Mouse (Mus musculus): Measurements from ENCODE around the gene Mrpl1. TPM values are rescaled to one million over a fixed set of nuclear protein-coding genes. Genes with fewer than 3 reads are reported as not detected.

Gene Mrpl1
- total RNA-seq, 2 experiments from 2014 or later: 13.8 to 15.8 TPM

DNA sequence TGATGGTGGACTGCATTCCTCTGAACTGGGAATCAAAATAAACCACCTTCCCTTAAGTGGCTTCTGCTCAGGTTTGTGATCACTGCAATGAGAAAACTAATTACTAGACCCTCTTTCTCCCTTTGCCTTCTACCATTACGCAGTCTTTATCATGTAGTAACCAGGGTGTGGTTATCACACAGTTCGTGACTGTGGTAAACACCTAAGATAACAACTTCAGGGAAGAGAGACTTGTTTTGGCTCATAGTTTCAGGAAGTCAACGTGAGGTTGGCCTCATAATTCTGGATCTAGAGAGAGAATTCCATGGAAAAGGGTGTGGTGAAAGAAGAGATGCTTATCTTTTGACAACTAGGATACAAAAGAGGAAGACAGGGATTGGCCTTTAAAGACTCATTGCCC is 9.0 kb upstream of the Mrpl1 start:
- intact Hi-C loops (cut with DNase I): no loop called here
- no peak for DNase-seq (ENCODE audit: extremely low spot score in 1 of 2, low spot score in 2 of 2)

DNA sequence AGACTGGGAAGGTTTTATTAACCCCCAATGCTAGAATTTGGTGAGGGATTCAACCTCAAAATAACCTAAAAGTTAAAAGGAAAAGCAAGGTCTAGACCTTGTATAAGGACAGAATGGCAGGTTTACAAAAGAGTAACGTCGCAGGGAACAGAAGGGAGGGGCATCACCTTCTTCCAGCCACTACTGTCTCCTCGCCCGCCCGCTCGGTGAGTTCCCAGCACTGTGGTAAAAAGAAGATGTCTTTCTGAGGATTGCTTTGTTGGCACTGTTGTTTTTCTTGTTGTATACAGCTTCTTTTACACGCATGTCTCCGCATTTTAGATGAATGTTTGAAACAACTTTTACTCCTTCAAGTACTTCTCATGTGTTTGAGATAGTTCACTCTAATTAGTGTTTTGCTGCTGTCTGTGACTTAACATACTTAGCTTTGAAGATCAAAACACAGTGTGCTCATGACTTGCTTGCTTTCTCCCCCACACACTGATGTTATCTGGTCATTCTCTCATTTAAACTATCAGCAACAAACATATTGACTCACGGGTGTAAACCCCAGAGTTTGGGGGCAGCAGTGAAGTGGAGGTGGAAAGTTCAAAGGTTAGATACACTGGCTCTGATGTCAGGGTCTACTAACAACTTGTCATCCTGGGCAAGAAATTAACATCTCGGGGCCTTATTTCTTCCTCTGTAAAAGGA is 7.7 kb upstream of the Mrpl1 start:
- DNase-seq (ENCODE audit: extremely low spot score in 1 of 2, low spot score in 2 of 2): no peak
- intact Hi-C loops (cut with DNase I): no loop called here

DNA sequence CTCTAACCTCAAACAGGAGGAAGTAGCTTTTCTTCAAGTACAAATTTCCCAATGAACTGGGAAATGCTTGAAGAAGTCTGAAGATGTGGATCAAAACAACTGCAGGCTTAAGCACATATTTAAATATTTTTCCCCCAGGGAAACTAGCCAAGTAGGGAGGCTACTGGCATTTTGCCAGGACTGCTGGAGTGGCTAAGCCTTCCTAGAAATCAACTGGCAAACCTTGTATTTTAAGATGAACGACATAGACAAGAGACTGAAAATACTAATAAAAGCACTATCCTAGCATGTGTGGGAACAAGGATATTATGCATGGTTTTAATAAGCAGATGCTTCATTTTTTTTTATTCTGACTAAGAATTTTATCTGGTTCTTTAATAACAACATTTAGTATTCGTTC is 2.4 kb upstream of the Mrpl1 start:
- peak in 1 of 2 experiments; percentile 42 for DNase-seq (ENCODE audit: extremely low spot score in 1 of 2, low spot score in 2 of 2)
- intact Hi-C loops (cut with DNase I): no loop called here

DNA sequence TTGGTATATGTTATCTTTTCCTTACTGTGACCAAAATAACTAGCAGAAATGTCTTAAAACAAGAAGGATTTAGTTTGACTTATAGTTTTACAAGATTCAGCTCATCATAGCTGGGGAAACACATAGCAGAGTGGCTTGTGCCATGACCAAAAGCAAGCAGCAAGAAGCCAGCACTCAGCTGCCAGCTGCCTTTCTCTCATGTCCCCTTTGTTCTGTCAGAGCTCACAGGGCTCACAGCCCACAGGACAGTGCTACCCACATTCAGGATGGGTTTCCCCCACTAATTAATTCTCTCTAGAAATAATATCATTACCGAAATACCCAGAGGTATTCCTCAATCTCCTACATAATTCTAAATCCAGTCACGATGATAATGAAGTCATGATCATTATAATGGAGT is 1.8 kb upstream of the Mrpl1 start:
- intact Hi-C loops (cut with DNase I): no loop called here
- no peak for DNase-seq (ENCODE audit: extremely low spot score in 1 of 2, low spot score in 2 of 2)

DNA sequence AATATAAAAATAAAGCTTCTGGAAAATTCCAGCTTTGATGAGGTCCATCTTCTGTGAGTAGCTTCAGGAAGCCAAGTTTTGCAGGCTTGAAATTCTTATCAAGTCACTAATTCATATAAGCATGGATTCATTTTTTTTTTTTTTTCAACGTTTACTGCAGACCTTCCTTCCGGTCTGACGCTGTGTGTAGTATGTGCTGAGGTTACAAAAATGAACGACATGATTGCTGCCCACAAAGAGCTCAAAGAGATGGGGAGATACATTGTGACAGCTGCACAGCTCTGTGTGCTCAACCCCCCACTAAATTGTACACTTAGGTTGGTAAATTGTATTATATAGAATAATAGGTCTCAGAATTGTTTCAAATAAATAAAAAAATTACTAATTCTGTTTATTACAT is 750 bp upstream of the Mrpl1 start:
- DNase-seq (ENCODE audit: extremely low spot score in 1 of 2, low spot score in 2 of 2): no peak

GRCm38 (mm10) chr5:96209916-96210583 is 757 bp downstream of the Mrpl1 start:
- intact Hi-C loops (cut with DNase I): loop anchor here (1.0 kb wide), 1 partner anchor 49 kb away; no protein-coding TSS in a partner anchor
- DNase-seq (ENCODE audit: extremely low spot score in 1 of 2, low spot score in 2 of 2): peak; percentile 90 to 93

More for the DNA sequence above, 750 bp upstream of the Mrpl1 start:
- intact Hi-C loops (cut with DNase I): no loop called here

DNA sequence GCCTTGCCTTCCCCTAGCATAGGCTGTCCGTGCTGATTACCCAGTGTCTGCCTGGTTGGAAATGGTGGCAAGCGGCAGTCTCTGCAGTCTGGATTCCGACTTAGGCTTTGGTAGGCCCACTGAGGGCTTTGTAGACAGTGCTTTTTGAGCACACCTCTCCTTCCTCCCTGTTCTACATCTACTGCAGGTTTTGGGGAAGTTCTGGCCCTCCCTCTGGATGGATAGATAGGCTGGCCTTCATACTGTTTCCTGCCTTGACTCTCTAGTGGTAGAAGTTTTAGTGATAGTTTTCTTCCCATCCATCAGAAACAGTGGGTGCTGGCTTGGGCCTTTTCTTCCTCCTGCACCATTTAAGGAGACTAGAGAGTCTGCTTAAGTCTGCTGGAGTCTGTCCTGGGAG is 9.4 kb downstream of the Mrpl1 start:
- DNase-seq (ENCODE audit: extremely low spot score in 1 of 2, low spot score in 2 of 2): no peak
- intact Hi-C loops (cut with DNase I): no loop called here

GRCm38 (mm10) chr5:96219512-96219911 is 10.2 kb downstream of the Mrpl1 start:
- intact Hi-C loops (cut with DNase I): no loop called here
- DNase-seq (ENCODE audit: extremely low spot score in 1 of 2, low spot score in 2 of 2): no peak

DNA sequence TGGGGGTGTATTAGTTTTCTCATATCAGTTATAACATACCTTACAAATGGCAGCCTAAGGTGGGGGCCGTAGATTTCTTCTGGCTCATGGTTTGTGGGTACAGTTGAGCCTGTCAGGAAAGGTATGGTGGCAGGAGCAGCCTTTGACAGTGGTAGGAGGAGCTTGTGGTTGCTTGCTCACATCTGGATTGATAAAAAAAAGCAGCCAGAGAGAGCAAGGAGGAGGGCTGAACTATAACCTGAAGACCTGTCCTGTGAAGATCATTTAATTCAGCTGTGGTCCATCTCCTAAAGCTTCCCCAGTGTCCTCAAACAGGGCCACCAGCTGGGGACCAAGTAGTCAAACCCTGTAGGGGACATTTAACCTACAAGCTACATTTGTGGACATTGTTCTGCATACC is 12.0 kb downstream of the Mrpl1 start:
- intact Hi-C loops (cut with DNase I): no loop called here

DNA sequence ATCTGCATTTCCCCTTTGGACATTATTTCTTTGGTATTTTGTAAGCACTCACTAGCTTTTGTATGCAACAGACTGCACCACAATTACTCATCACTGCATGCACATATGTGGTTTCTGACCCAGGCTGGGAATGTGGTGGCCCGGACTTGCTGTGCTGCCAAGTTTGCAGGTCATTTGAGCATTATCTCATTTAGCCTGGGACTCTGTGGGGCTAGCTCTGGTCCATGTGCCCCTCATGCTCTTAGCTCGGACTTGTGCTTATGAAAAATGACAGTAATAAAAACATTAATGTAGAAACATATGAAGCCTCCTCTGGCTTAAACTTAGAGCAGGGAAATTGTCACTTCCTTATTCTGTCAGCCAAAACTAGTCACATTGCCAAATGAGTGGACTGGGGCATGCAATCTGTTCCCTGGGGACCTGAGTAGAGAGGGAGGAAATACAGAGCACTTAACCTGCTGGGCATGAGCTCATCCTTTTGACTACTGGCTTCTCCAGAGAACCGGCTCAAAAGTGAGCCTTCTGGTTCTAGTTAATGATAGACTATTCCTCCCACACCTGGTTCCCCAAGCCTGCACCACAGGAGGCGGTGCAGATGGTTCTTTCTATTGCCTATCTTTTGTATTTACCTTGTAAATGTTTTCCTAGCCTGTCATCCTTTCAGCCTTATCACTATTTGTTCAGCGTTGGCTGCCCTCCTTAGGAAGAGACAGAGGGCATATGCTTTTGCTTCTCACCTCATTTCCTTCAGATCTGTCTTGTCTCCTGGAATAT is 12.7 kb downstream of the Mrpl1 start:
- intact Hi-C loops (cut with DNase I): no loop called here
- DNase-seq (ENCODE audit: extremely low spot score in 1 of 2, low spot score in 2 of 2): no peak

More for the DNA sequence above, 12.0 kb downstream of the Mrpl1 start:
- no peak for DNase-seq (ENCODE audit: extremely low spot score in 1 of 2, low spot score in 2 of 2)

DNA sequence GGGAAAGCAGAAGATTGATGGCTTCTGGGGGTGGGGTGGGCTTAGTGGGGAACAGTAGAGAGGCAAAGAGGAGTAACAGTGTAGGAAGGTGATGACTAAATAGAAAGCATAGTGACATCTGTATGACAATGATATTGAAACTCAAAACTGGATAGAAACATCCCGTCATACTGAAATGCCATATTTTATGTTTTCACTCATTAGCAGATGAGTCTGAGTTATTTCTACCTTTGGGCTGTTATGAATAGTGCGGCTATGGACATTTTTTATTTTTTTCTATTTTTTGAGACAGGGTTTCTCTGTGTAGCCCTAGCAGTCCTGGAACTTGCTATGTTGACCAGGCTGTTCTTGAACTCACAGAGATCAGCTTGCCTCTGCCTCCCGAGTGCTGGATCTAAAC is 13.7 kb downstream of the Mrpl1 start:
- intact Hi-C loops (cut with DNase I): no loop called here

DNA sequence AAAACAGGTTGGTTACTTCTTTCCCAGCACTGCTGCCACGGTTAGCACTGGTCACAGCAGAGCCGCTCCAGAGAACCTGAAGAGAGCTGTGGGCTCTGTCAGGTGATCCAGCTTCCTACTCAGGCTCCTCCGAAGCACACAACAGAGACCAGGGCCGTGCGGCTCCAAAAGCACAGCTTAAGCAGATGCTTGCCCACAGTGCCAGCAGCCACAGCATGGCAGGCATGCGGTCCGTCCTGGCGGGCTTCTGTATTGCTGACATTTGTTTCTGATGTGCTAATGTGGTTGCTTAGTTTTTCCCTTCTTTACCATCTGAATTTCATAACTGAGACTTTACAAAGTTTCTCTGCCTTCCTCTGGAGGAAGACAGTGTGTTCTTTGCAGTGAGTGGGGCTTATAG is 17.2 kb downstream of the Mrpl1 start:
- intact Hi-C loops (cut with DNase I): no loop called here
- DNase-seq (ENCODE audit: extremely low spot score in 1 of 2, low spot score in 2 of 2): no peak

More for the DNA sequence above, 13.7 kb downstream of the Mrpl1 start:
- no peak for DNase-seq (ENCODE audit: extremely low spot score in 1 of 2, low spot score in 2 of 2)

- no peak for DNase-seq (ENCODE audit: extremely low spot score in 1 of 2, low spot score in 2 of 2)
- intact Hi-C loops (cut with DNase I): no loop called here
These were observed 19.7 kb downstream of the Mrpl1 start for GRCm38 (mm10) chr5:96228967-96229366.

DNA sequence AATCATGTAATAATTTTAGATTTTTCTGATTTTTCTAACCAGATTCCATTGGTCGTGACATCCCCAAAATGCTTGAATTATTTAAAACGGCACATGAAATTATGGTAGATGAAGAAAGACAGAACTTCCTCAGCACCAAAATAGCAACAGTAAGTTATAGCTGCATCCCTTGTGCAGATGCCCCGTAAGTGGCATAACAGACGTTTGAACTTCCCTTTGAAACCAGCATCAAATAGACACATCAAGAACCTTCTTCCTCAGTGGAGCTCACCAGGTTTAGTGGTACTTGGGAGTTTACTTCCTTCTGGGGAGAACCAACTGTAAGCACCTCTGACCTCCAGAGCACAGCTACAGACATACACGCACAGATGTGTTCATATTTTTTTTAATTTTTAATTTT is 29.5 kb downstream of the Mrpl1 start:
- no peak for DNase-seq (ENCODE audit: extremely low spot score in 1 of 2, low spot score in 2 of 2)
- intact Hi-C loops (cut with DNase I): no loop called here

GRCm38 (mm10) chr5:96240856-96241255 is 31.6 kb downstream of the Mrpl1 start:
- DNase-seq (ENCODE audit: extremely low spot score in 1 of 2, low spot score in 2 of 2): no peak
- intact Hi-C loops (cut with DNase I): no loop called here

DNA sequence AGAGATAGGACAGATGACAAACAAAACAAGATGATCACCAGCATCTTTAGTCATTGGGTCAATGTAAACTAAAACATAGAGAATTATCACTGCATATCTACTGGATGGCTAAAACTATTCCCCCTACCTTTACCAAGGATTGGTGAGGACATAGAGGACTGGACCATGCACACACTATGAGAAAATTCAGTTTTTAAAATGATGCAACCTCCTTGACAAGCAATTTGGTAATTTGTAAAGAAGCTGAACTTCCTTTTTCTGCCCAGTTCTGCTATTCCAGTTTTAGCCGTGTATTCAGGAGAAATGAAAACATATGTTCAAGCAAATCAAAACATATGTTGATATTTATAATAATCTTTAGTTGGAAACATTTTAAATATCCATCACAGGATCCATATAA is 35.2 kb downstream of the Mrpl1 start:
- intact Hi-C loops (cut with DNase I): no loop called here
- DNase-seq (ENCODE audit: extremely low spot score in 1 of 2, low spot score in 2 of 2): no peak

DNA sequence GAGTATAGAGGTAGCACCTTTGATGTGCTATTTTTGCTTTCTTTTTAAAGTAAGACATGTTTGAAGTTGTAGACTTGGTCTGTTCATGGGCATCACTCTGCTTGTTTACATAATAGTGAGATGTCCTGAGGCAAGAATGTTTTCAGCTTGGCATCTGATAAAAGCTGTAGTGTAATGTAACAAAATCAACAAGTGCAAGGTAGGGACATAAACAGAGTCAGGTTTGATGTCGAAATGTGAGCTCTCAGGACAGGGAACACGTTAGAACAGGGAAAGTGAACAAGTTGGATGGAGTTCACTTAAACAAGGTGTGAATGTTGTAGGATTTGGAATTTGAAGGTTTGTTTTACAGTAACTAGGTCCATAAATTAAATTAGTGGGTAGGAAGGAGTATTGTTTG is 44.7 kb downstream of the Mrpl1 start:
- intact Hi-C loops (cut with DNase I): no loop called here
- no peak for DNase-seq (ENCODE audit: extremely low spot score in 1 of 2, low spot score in 2 of 2)

DNA sequence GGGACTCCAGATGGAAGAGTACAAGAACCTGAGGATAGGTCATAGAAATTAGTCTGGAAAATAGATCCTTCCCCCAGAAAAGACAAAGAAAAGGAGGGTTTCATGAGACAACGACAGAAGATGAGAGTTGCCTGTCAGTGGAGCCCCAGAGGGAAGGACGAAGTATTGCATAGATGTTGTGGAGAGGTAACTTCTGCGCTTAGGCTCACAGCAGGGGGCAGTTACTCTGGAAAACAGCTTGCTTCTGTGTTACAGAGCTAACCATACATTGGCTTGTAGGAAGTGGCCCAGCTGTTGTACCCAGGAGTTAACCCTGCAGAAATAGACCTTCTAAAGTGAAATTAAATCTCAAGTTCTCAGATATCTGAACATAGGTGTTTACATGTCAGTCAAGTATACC is 45.9 kb downstream of the Mrpl1 start:
- DNase-seq (ENCODE audit: extremely low spot score in 1 of 2, low spot score in 2 of 2): no peak
- intact Hi-C loops (cut with DNase I): no loop called here

DNA sequence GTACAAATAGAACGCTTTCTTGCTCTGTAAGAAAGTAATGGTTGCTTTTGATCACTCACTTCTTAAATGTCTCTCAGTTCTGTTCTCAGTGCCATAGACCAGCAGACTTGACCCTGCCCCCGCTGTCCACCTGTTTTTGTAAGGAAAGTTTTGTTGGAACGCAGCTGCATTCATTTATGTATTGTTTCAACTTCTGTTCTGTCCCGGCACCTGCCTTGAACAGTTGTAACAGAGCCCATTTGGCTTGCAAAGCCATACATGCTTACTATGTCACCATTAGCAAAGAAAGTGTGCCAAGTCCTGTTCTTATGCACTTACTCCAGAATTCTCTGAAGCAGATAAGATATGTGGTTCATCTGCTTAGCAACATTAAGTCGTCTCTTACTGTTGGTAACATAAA is 48.9 kb downstream of the Mrpl1 start:
- intact Hi-C loops (cut with DNase I): no loop called here
- DNase-seq (ENCODE audit: extremely low spot score in 1 of 2, low spot score in 2 of 2): no peak
